Mouse (Mus musculus) cerebellum, adult 2 months (tissue): ENCODE data around the gene Ppp1r21. TPM values are rescaled to one million over a fixed set of nuclear protein-coding genes. Genes with fewer than 3 reads are reported as not detected.

Experiments
- DNase-seq, 2 experiments: peaks; one replicate each; pipeline ENCODE4 v3.0.0; 2021
- H3K27ac ChIP-seq: fragments of 200-500 bp; 2 replicates; pipeline ENCODE4 v1.5.1; 2012; ENCODE audit warnings: low read length, control low read depth, inconsistent platforms; ENCODE audit not compliant: insufficient read depth
- H3K27me3 ChIP-seq: fragments of 200-500 bp; 2 replicates; pipeline ENCODE4 v1.6.1; 2012; ENCODE audit warnings: inconsistent platforms, mild to moderate bottlenecking, low read length, moderate library complexity; ENCODE audit not compliant: control insufficient read depth, insufficient read depth
- H3K4me1 ChIP-seq: fragments of 200-500 bp; 2 replicates; pipeline ENCODE4 v1.6.1; 2011; ENCODE audit warnings: low read length; ENCODE audit not compliant: control insufficient read depth, insufficient read depth
- H3K4me3 ChIP-seq: fragments of 200-500 bp; replicated peaks from 2 replicates; pipeline ENCODE3; 2011; ENCODE audit warnings: mild to moderate bottlenecking, low read depth, low read length, control low read depth; ENCODE audit not compliant: insufficient read depth
- CTCF ChIP-seq: fragments of 200-500 bp; IDR thresholded peaks from 2 replicates; pipeline ENCODE4 v1.5.1; 2011; ENCODE audit warnings: low read depth, mild to moderate bottlenecking, control low read depth, low read length, moderate library complexity, borderline replicate concordance; ENCODE audit not compliant: insufficient read depth
- POLR2A ChIP-seq: fragments of 200-500 bp; IDR thresholded peaks from 2 replicates; pipeline ENCODE4 v1.6.1; 2011; ENCODE audit warnings: low read length, control low read depth, borderline replicate concordance; ENCODE audit not compliant: insufficient read depth
- WGBS: fragments of 180-500 bp; shearing (Covaris S2); methylation state at CpG from one replicate; pipeline ENCODE4 v1.1.7; 2018; 5-methylcytosine and 5-hydroxymethylcytosine counted together
- polyA plus RNA-seq: library from polyadenylated mRNA; depleted of rRNA; stranded (reverse); fragments of >200 nt; gene quantifications from 2 replicates; pipeline ENCODE4 v1.2.3, GENCODE M21; 2012

Gene Ppp1r21
- polyA plus RNA-seq, 1 experiment, result 84.8 TPM

DNA sequence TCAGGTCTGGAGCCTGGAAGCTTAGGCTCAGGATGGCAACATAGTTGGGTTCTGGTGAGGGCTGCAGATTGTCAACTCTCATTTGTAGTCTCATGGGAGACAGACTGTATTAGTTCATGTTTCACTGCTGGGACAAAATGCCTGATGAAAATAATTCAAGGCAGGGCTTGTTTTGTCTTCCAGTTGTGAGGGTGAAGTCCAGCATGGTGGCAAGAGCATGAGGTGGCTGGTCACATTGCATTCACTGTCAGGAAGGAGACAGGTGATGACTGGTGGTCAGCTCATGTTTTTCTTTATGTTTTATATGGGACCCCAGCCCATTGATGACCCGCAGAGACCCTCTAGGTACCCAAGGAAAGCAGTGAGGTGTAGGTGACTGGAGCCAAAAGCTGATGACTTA, 92.8 kb downstream of the Ppp1r21 start:
- Histone ChIP-seq H3K4me1 (no peaks in the 10 kb centered on the region), H3K4me3 (no peak overlapping the region), H3K27ac (no peak overlapping the region), H3K27me3 (no peaks in the 10 kb centered on the region)
- no peak for TF ChIP-seq POLR2A
- no peak for TF ChIP-seq CTCF
- DNase-seq, result no peak
- WGBS, result 95% methylated on average over 1 of the region's 1 CpGs

GRCm38 (mm10) chr17:88624386-88624785, 94.5 kb downstream of the Ppp1r21 start:
- no peak for DNase-seq
- 93% methylated on average over 4 of the region's 4 CpGs for WGBS
- Histone ChIP-seq H3K4me3 (no peak overlapping the region), H3K27me3 (no peaks in the 10 kb centered on the region), H3K4me1 (peaks cover 2% of the 10 kb centered on the region; the same call in 1 of the 2 replicates), H3K27ac (no peak overlapping the region)
- TF ChIP-seq CTCF (no peak), POLR2A (no peak)

DNA sequence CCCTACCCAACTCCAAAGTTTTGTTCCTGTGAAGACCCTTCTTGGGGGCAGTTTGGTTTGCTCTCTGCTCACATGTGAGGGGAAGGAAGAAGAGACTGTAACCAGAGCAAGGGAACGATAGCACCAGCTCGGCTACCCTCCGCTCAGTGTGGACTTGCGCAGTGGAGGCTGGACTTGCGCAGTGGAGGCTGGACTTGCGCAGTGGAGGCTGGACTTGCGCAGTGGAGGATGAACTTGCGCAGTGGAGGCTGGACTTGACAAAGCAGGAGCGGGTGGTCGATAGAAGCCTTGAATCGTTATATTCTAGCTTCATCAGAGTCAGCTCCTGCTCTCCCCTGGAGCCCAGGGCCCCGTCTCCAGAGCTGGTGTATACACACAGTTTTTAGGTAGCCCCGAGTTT, 95.4 kb downstream of the Ppp1r21 start:
- WGBS, result 96% methylated on average over 13 of the region's 13 CpGs
- no peak for DNase-seq
- Histone ChIP-seq H3K27ac (no peak overlapping the region), H3K4me3 (no peak overlapping the region), H3K27me3 (no peaks in the 10 kb centered on the region), H3K4me1 (peaks cover 3% of the 10 kb centered on the region; the same call in 1 of the 2 replicates)
- TF ChIP-seq POLR2A (no peak), CTCF (no peak)

DNA sequence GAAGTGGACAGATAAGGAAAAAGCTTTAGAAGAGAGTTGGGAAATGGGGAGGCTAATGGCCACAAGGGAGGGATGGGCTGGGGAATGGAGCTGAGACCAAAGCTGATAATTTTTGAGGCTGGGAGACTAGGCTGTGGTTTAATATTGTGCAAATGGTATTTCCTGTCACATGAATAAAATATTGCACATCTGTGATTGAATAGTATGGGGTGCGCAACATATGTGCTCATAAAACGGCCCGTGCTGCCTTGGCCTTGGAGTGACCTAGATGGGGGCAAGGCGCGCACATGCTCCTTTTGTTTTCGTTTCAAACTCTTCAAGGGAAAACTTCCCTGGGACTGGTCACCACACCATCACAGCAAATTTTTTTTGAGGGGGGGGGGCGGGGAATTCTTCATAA, 96.0 kb downstream of the Ppp1r21 start:
- Histone ChIP-seq H3K4me1 (peaks cover 3% of the 10 kb centered on the region; the same call in 1 of the 2 replicates), H3K27ac (no peak overlapping the region), H3K4me3 (no peak overlapping the region), H3K27me3 (no peaks in the 10 kb centered on the region)
- TF ChIP-seq POLR2A (no peak), CTCF (no peak)
- no peak for DNase-seq
- 83% methylated on average over 7 of the region's 7 CpGs for WGBS

DNA sequence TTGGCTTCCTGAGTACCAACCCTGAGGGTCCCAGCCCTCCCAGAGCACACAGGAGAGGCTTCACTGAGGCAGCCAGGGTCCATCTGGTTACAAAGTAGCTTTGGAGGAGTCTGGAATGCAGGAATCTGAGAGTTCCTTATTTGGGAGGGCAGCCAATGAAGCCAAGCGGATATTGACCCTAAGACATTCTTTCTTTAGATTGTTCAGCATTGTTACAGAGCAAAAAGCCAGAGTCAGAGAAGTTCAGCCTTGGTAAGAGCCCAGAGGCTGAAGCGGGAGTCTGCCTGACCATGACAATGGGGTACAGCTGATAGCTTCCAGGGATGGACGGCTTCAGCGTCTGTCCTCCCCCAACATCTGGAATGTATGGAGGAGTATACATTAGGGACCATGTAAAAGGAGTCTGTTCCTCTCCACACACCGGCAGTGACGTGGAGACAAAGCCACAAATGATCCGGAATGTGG, 96.5 kb downstream of the Ppp1r21 start:
- H3K4me3 ChIP-seq, result no peak overlapping the region
- no peaks in the 10 kb centered on the region for H3K27me3 ChIP-seq
- peaks cover 3% of the 10 kb centered on the region; the same call in 1 of the 2 replicates for H3K4me1 ChIP-seq
- no peak overlapping the region for H3K27ac ChIP-seq
- no peak for TF ChIP-seq CTCF
- TF ChIP-seq POLR2A, result no peak
- WGBS, result 69% methylated on average over 7 of the region's 7 CpGs
- no peak for DNase-seq

- WGBS, result 64% methylated on average over 7 of the region's 7 CpGs
- no peak overlapping the region for H3K27ac ChIP-seq
- H3K4me3 ChIP-seq, result no peak overlapping the region
- H3K4me1 ChIP-seq, result peaks cover 3% of the 10 kb centered on the region; the same call in 1 of the 2 replicates
- no peaks in the 10 kb centered on the region for H3K27me3 ChIP-seq
- TF ChIP-seq CTCF (no peak), POLR2A (no peak)
- no peak for DNase-seq
Measured at GRCm38 (mm10) chr17:88627150-88627549, 97.2 kb downstream of the Ppp1r21 start.

- WGBS, result 48% methylated on average over 10 of the region's 10 CpGs
- Histone ChIP-seq H3K4me1 (peaks cover 3% of the 10 kb centered on the region; the same call in 1 of the 2 replicates), H3K27me3 (no peaks in the 10 kb centered on the region), H3K27ac (no peak overlapping the region), H3K4me3 (no peak overlapping the region)
- TF ChIP-seq POLR2A, result no peak
- no peak for TF ChIP-seq CTCF
- peak in 1 of 2 experiments; percentile 18 for DNase-seq
Measured at GRCm38 (mm10) chr17:88628676-88629380, 98.9 kb downstream of the Ppp1r21 start.

- no peak for TF ChIP-seq CTCF
- TF ChIP-seq POLR2A, result no peak
- peaks cover 3% of the 10 kb centered on the region; the same call in 1 of the 2 replicates for H3K4me1 ChIP-seq
- H3K27me3 ChIP-seq, result no peaks in the 10 kb centered on the region
- 43% methylated on average over 4 of the region's 4 CpGs for WGBS
- no peak overlapping the region for H3K4me3 ChIP-seq
- no peak overlapping the region for H3K27ac ChIP-seq
- no peak for DNase-seq
Measured at GRCm38 (mm10) chr17:88629381-88629759, 99.5 kb downstream of the Ppp1r21 start.
